Mouse (Mus musculus): ENCODE data around the gene Pex11g. TPM values are rescaled to one million over a fixed set of nuclear protein-coding genes. Genes with fewer than 3 reads are reported as not detected.
A peak's percentile ranks its signal among the peaks of the same experiment; 100 is the strongest.

Pex11g gene
- polyA plus RNA-seq, 2 experiments = 2.5 to 3.5 TPM

DNA sequence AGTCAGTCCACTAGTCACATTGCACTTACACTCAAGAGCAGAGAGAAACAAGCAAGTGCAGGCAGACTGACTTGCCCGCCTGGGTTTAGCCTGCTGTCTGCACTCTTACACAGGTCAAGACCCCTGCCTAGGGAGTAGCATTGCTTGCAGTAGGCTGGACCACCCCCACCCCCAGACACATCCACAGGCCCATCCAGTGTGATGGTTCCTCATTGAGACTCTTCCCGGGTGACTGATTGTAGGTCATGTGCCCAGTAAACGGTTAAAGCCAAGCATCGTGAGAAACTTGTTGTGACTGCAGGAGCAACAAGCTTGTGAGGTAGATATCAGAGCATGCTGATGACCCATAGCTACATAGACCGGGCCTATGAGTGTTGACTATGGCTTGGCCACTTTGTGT lies 46.0 kb downstream of the Pex11g start:
- Histone ChIP-seq H3K27ac (no peak overlapping the region), H3K9me3 (ENCODE audit: control insufficient read depth, low read length) (no peaks in the 10 kb centered on the region), H3K27me3 (ENCODE audit: control insufficient read depth, insufficient read depth, low read length) (no peaks in the 10 kb centered on the region), H3K4me1 (replicated peaks; ENCODE audit: control insufficient read depth in 2 of 2, insufficient read depth in 2 of 2, low read length in 1 of 2) (peaks cover 0 to 14% of the 10 kb centered on the region in 2 experiments; a peak in 2 of 4 replicates), H3K9ac (replicated peaks) (no peak overlapping the region), H3K36me3 (replicated peaks; ENCODE audit: control insufficient read depth, insufficient read depth, low read depth) (no peaks in the 10 kb centered on the region), H3K4me3 (ENCODE audit: insufficient read depth in 1 of 2, low read depth in 2 of 2, low read length in 2 of 2) (no peak overlapping the region), H3K4me2 (ENCODE audit: low read depth) (no peak overlapping the region)
- TF ChIP-seq CTCF (IDR thresholded peaks at IDR 0.05; ENCODE audit: low read depth) = no peak
- no peak for TF ChIP-seq EP300 (IDR thresholded peaks at IDR 0.05; ENCODE audit: low read depth)
- DNase-seq (ENCODE audit: low read depth in 3 of 3, low spot score in 3 of 3) (no peak), ATAC-seq (ENCODE audit: insufficient read depth) (no peak)
- 68% methylated on average over 5 of the region's 5 CpGs for WGBS (ENCODE audit: insufficient replicate concordance)

GRCm38 (mm10) chr8:3420105-3420706 lies 47.3 kb downstream of the Pex11g start:
- H3K4me1 ChIP-seq (replicated peaks; ENCODE audit: control insufficient read depth in 2 of 2, insufficient read depth in 2 of 2, low read length in 1 of 2) = peaks cover 0 to 16% of the 10 kb centered on the region in 2 experiments; a peak in 2 of 4 replicates
- H3K4me2 ChIP-seq (ENCODE audit: low read depth) = no peak overlapping the region
- no peak overlapping the region for H3K9ac ChIP-seq (replicated peaks)
- DNase-seq (ENCODE audit: low read depth in 3 of 3, low spot score in 3 of 3) = no peak
- H3K4me3 ChIP-seq (ENCODE audit: insufficient read depth in 1 of 2, low read depth in 2 of 2, low read length in 2 of 2) = no peak overlapping the region
- no peaks in the 10 kb centered on the region for H3K36me3 ChIP-seq (replicated peaks; ENCODE audit: control insufficient read depth, insufficient read depth, low read depth)
- TF ChIP-seq EP300 (IDR thresholded peaks at IDR 0.05; ENCODE audit: low read depth) = no peak
- no peak for TF ChIP-seq CTCF (IDR thresholded peaks at IDR 0.05; ENCODE audit: low read depth)
- 75% methylated on average over 10 of the region's 10 CpGs for WGBS (ENCODE audit: insufficient replicate concordance)
- no peaks in the 10 kb centered on the region for H3K9me3 ChIP-seq (ENCODE audit: control insufficient read depth, low read length)
- H3K27me3 ChIP-seq (ENCODE audit: control insufficient read depth, insufficient read depth, low read length) = no peaks in the 10 kb centered on the region
- H3K27ac ChIP-seq = no peak overlapping the region
- ATAC-seq (ENCODE audit: insufficient read depth) = no peak

DNA sequence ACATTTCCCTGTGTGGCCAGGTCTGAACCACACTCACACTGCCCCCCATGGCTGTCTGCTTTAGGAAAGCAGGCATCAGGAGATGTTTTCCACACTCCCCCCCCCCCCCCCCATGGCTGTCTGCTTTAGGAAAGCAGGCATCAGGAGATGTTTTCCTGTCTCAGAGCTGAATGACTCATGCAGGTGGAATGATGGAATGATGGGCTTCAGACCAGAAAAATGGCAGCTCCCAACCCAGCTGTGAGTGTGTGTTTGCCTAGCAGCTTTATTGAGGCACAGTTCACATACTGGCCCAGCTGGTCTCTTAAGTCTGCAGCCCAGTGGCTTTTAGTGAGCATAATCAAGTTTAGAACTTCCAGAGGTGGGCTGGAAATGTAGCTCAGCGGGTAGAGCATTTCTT lies 49.4 kb downstream of the Pex11g start:
- no peak overlapping the region for H3K9ac ChIP-seq (replicated peaks)
- no peaks in the 10 kb centered on the region for H3K36me3 ChIP-seq (replicated peaks; ENCODE audit: control insufficient read depth, insufficient read depth, low read depth)
- no peak overlapping the region for H3K27ac ChIP-seq
- H3K9me3 ChIP-seq (ENCODE audit: control insufficient read depth, low read length) = no peaks in the 10 kb centered on the region
- TF ChIP-seq CTCF (IDR thresholded peaks at IDR 0.05; ENCODE audit: low read depth) (no peak), EP300 (IDR thresholded peaks at IDR 0.05; ENCODE audit: low read depth) (no peak)
- no peaks in the 10 kb centered on the region for H3K27me3 ChIP-seq (ENCODE audit: control insufficient read depth, insufficient read depth, low read length)
- no peak for ATAC-seq (ENCODE audit: insufficient read depth)
- H3K4me3 ChIP-seq (ENCODE audit: insufficient read depth in 1 of 2, low read depth in 2 of 2, low read length in 2 of 2) = no peak overlapping the region
- peaks cover 7 to 33% of the 10 kb centered on the region in 2 experiments for H3K4me1 ChIP-seq (replicated peaks; ENCODE audit: control insufficient read depth in 2 of 2, insufficient read depth in 2 of 2, low read length in 1 of 2)
- DNase-seq (ENCODE audit: low read depth in 3 of 3, low spot score in 3 of 3) = no peak
- WGBS (ENCODE audit: insufficient replicate concordance) = 67% methylated on average over 1 of the region's 1 CpGs
- H3K4me2 ChIP-seq (ENCODE audit: low read depth) = no peak overlapping the region

- ATAC-seq (ENCODE audit: insufficient read depth) = peak; percentile 33; the same call in 1 of the 2 replicates
- peaks cover 14 to 39% of the 10 kb centered on the region in 2 experiments for H3K4me1 ChIP-seq (replicated peaks; ENCODE audit: control insufficient read depth in 2 of 2, insufficient read depth in 2 of 2, low read length in 1 of 2)
- H3K9ac ChIP-seq (replicated peaks) = no peak overlapping the region
- no peak for DNase-seq (ENCODE audit: low read depth in 3 of 3, low spot score in 3 of 3)
- H3K9me3 ChIP-seq (ENCODE audit: control insufficient read depth, low read length) = no peaks in the 10 kb centered on the region
- 24% methylated on average over 8 of the region's 8 CpGs for WGBS (ENCODE audit: insufficient replicate concordance)
- H3K27ac ChIP-seq = no peak overlapping the region
- no peaks in the 10 kb centered on the region for H3K36me3 ChIP-seq (replicated peaks; ENCODE audit: control insufficient read depth, insufficient read depth, low read depth)
- H3K4me3 ChIP-seq (ENCODE audit: insufficient read depth in 1 of 2, low read depth in 2 of 2, low read length in 2 of 2) = no peak overlapping the region
- H3K4me2 ChIP-seq (ENCODE audit: low read depth) = peak overlapping the region; percentile 8
- no peaks in the 10 kb centered on the region for H3K27me3 ChIP-seq (ENCODE audit: control insufficient read depth, insufficient read depth, low read length)
- TF ChIP-seq CTCF (IDR thresholded peaks at IDR 0.05; ENCODE audit: low read depth) (no peak), EP300 (IDR thresholded peaks at IDR 0.05; ENCODE audit: low read depth) (no peak)
Measured at GRCm38 (mm10) chr8:3417455-3417854, 50.0 kb downstream of the Pex11g start.

GRCm38 (mm10) chr8:3416846-3417245 lies 50.6 kb downstream of the Pex11g start:
- Histone ChIP-seq H3K27ac (no peak overlapping the region), H3K4me2 (ENCODE audit: low read depth) (no peak overlapping the region; the same call in 1 of the 2 replicates), H3K9ac (replicated peaks) (no peak overlapping the region), H3K9me3 (ENCODE audit: control insufficient read depth, low read length) (no peaks in the 10 kb centered on the region), H3K27me3 (ENCODE audit: control insufficient read depth, insufficient read depth, low read length) (no peaks in the 10 kb centered on the region), H3K4me3 (ENCODE audit: insufficient read depth in 1 of 2, low read depth in 2 of 2, low read length in 2 of 2) (no peak overlapping the region), H3K4me1 (replicated peaks; ENCODE audit: control insufficient read depth in 2 of 2, insufficient read depth in 2 of 2, low read length in 1 of 2) (peaks cover 20 to 45% of the 10 kb centered on the region in 2 experiments), H3K36me3 (replicated peaks; ENCODE audit: control insufficient read depth, insufficient read depth, low read depth) (no peaks in the 10 kb centered on the region)
- no peak for TF ChIP-seq CTCF (IDR thresholded peaks at IDR 0.05; ENCODE audit: low read depth)
- no peak for TF ChIP-seq EP300 (IDR thresholded peaks at IDR 0.05; ENCODE audit: low read depth)
- DNase-seq (ENCODE audit: low read depth in 3 of 3, low spot score in 3 of 3) (no peak), ATAC-seq (ENCODE audit: insufficient read depth) (no peak)
- whole genome bisulfite sequencing (ENCODE audit: insufficient replicate concordance) = 59% methylated on average over 4 of the region's 4 CpGs
